Mouse (Mus musculus): ENCODE results near the gene Cbx4.
A peak's percentile ranks its signal among the peaks of the same experiment; 100 is the strongest.

The Cbx4 gene

DNA sequence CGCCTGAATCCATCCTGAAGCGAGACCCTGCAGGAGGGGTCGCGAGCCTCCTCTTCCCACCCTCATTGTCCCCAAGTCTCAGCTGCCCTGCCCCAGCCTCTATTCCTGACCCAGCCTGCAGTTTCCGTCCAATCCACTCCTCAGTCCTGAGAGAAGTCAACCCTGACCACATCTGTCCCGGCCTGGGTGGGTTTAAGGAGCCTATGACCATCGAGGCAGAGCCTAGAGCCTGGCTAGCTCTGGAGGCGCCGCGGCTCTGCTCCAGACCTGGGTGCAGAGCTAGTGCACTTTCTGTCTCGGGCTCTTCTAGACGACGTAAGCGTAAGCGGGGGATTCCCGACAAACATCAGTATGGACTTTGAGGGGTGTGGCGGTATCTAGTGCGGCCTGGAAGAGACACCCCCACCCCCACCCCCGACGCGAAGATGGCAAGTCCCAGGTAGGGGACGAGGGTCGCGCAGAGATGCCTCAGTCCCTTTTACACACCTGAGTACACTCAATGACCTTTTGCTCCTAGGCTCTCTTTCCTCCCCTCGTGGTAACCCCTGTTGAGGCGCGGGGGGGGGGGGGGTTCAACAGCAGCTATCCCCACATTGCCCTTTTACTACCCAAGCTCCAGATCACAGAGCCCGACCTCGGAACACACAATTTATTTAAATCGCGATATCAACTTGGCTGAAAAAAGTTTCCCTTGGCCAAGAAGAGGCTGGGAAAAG, 44.1 kb downstream of the Cbx4 start:
- no peak for DNase-seq (ENCODE audit: inconsistent ontology term)

DNA sequence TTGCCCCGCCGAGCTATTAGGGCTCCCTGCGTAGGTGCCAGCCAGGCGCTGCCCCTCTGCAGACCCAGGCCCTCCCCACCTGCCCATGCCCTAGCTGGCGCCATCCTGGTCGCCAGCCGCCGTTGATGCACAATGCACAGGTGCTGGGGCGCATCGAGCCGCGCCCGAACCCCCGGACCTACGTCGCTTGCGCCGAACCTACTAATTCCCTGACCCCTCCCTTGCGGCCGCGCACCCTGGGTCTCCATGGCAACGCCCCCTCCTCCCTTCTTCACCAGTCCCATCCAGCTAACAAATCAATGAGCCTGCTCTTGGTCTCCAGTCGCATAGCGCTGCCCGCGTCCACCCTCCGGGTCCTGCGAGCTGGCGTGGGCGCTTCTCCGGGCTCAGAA, 44.7 kb downstream of the Cbx4 start:
- DNase-seq (ENCODE audit: inconsistent ontology term) = peak; percentile 74

DNA sequence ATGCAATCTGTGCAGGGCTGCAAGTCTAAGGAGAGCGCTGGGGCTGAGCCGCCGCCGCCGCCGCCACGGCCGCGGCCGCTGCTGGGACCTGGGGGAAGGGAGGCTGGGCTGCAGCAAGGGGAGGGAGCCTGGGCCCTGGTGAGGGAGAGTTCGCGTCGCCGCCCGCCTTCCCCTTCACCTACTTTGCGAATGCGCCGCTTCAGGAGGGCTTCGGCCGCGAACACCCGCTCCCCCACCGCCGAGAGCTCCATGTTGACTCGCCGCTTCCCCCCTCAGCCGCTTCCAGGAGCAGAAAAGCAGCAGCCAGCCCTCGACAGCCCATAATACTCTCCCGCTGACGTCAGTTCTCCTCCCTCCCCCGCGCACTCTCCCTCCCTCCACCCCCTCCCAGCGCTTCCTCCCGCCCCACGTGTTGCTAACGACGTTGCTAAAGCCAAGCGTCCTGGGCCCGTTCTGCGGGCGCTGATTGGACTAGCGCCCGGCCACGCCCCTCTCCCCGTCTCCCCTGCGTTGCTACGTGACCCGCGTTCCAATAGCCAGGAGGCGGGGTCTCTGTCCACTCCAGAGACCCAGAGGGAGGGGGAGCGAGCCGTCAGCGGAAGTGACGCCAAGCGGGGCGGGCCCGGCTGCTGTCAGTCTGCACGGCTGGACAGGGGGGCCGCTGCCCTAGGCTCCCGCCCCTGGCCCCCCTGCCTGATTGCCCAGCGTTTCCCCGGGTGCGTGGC, 45.3 kb downstream of the Cbx4 start, which contains the start of gene Cbx8:
Cbx8 (minus strand) TSS at position 370 of the 725 bp plus-strand sequence.
- peak; percentile 100 for DNase-seq (ENCODE audit: inconsistent ontology term)

DNA sequence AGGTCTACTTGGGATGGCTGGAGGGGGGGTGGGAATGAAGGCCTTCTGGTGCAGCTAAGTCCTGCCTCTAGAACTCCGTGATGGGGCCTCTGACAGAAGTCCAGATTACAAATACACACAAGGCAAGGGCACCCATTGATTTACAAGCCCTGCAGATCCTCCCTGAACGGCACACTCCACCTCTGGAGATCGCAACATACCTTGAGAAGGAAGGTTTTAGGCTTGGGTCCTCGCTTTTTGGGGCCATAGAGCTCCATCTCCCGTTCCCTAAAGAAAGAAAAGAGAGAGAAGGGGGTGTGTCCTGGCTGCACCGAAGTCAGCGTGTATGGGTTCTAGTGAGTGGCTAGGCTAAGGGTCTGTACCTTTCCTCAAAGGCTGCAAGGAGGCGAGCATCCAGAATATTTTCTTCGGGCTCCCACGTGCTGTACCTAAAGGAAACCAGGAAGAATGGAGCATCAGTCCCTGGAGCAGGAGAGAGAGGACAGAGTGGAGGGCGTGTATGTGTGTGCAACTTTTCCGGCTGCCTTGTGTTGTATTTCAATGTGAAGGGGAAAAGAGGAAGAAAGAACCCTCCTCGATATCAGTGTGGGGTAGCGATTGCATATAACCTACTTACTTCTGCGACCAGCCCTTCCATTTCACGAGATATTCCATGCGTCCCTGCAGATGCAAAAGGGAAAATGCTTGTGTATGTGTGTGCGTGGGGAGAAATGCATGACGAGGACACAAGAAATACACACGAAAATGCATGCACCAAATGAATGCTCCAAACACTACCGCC, 46.1 kb downstream of the Cbx4 start:
- DNase-seq (ENCODE audit: inconsistent ontology term) = no peak

DNA sequence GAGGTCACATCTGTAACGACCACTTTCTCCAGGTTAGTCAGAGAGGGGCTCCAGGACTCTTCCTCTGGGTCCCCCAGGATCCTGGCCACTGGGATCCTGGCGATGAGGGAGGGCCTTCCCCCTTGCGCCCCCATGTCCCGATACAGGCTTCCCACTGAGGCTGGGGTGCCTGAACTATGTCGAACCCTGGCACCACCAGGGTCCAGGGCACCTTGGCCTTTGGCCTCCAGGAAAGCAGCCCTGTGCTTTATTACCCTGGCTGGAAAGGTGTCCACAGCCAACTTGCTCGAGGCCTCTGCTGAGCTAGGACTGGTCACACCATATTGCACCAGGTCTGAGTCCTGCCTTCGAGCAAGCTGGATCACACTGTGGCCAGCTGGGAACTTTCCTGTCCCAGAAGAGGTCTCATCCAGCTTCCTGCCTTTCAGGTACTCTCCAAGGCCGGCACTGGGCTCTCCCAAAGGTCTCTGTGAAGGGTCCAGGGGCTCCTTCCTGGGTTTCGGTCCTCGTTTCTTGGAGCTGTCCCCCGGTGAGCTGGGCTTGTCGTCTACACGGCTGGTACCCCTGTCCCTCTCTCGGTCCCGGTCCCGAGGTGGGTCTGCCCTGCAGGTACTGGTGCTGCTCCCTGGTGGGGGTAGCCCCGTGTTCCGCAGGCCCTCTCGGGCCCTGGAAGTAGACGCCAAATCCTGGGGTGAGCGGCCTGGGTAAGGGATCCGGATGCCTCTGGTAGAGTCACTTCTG, 47.1 kb downstream of the Cbx4 start:
- no peak for DNase-seq (ENCODE audit: inconsistent ontology term)

DNA sequence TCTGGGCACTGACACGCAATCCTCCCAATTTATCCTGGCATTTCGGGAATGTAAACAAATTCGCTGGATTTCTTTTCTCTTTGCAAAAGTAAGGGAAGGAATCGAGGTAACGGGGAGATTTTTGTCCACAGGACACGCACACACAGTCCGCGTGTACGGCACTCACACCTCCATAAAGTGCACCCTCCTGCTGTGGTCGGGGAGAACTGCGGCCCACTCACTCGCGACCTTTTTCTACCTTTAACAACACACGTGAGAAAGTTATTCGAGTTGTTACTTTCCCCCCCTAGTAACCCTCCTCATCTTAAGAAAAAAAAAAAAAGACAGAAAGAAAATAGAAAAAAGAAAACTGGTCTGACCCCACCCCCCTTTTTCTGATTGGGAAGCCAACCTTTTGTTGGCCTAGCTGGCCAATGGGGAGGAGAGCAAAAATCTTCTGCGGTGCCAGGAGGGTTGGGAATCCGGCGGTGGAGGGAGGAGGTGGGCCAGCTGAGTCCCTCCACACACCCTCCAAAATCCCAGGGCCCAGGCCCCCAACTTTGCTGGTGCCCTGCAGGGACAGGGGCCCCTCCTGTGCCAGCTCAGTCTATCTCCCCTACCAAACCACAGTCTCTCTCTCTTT, 48.1 kb downstream of the Cbx4 start:
- DNase-seq (ENCODE audit: inconsistent ontology term) = peak; percentile 58

DNA sequence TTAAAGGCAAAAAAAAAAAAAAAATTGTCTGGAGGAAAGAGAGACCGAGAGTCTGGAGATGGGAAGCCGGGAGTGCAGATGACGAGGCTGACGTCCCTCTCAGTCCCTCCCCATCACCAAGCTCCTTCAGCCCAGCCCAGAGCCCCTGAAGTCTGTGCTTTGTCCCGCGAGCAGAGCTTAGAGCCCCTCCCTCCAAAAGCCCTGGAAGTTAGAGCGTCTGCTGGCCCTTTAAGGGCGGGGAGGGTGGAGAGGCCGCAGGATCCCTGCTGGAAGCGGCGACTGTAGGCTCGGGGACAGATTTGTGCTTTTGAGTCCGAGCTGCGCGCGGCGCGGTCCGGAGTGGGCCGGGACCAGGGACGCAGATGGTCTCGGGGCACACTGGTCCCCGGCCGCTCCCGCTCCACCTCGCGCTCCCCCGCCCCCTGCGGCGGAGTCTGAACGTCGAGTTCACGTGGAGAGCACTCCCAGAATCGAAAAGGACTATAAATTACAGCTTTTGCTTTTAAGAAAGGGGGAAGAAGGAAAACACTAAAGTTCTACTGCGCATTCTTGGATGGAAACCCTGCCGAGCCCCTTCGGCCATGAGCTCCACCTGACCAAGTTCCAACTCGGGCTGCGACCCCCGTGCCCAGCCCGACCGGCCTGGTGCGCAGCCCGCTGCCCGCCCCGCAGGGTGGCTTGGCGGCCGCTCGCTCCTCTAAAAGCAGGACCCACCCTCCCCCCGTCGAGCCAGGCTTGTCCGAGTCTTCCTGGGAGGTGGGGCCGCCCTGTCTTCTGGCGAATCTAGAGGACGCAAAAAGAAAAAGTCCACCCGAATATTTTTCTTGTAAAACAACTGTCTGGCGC, 48.9 kb downstream of the Cbx4 start:
- no peak for DNase-seq (ENCODE audit: inconsistent ontology term)

DNA sequence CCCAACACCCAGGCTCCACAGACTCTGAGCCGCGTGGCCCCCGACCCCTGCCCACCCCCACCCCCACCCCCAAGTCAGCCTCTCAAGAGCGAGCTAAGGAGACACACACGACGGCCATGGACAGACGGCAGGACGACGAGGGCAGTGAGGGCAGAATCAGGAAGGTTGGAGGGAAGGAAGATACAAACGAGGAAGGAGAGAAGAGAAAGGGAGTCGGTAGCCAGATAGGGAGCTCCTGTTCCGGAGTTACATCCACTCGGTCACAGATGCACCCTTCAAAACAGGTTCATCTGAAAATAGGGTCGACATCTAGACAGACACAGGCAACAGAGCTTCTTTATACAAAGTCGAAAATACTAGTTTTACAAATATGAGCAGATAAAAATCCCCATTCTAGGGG, 49.6 kb downstream of the Cbx4 start:
- DNase-seq (ENCODE audit: inconsistent ontology term) = no peak

DNA sequence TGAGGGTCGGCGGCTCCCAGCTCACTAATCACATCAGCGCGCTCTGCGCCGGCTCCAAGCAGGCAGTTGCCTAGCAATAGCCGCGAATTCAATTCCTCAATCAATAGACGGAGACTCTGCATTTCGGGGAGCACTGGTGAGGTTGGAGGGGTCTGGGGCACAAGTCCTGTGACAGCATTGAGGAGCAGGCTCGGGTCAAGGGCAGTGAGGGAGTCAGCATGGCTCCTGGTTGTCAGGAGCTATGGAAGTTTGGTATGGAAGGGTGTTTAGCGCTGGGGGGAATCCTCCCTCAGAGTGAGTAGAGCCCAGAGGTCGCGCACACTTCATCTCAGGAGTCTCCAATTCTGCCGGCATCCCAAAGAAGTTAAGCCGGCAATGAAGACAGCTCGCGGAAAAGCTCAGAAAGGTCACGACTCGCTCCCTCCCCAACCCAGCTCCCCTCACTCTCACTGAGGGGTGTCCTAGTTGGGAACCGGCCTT, 50.3 kb downstream of the Cbx4 start:
- no peak for DNase-seq (ENCODE audit: inconsistent ontology term)

DNA sequence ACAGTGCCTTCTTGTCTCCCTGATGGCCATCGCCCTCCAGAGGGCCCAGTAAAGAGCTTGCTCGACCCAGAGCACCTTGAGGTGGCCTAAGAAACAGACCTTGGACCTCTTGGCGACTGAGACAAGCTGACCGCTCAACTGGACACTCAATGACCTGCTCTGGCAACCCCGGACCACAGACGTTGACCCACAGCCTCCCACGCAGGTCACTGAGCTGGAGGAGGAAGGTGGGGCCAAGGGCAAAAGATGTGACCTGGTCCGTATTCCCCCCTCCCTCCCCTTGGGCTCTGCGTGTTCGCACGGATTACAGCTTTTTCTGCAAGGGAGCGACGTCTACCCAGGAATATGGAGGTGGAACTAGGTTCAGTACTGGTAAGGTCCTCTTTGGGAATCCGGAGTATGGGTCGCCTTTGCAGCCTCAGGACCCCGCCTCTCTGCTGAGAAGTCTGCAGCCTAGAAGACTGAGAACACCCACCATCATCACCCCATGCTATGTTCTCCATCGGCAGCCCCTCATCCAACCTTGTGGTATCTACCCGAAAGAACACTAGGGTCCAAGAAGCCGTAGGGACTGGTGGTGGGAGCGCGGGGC, 50.8 kb downstream of the Cbx4 start:
- no peak for DNase-seq (ENCODE audit: inconsistent ontology term)

DNA sequence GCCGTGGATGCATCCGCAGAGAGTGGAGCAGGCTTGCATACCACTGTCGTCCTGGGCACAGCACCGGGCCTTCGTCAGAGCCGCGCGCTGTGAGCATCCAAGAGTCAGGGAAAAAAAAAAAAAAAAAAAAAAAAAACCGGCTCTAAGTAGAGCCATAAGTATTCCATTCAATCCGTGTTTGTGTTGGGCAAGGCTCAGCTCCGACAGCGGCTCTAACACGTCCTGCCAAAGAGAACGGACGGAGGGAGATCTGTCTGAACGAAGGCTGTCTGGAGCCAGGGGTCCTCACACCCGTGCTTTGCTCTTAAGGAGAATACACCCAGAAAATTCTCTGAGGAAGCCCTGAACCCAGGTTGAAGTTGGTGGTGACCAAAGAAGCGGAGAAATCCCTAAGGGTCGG, 51.4 kb downstream of the Cbx4 start:
- no peak for DNase-seq (ENCODE audit: inconsistent ontology term)

DNA sequence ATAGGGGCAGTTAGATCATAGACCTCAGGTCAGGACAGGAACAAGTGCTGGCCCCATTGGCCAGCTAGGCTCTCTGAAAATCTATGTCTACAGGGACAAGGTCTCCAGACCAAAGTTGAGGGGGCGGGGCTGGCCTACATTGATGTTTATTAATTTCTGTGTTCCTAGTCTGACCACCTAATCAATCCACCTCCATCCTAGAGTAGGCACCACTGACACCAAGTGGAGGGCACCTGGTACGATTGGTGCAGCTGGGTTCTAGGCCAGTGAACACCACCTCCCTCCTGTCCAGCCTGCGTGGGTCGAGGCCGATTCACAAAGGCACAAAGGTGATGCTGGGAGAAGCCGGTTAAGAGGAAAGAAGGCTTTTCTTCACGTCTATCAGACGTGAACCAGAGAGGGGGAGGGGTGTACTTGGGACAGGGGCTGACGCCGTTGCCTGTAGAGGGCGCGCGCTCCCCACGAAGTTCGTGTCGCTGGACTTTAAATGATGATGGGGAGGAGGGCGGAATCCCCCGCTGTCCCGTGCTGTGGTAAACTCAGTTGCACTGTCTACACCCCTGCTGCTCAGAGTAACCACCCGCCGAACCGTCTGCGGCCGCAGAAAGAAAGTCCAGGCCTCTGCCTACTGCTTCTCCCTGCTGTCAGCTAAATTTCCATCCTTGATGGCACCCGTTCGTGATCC, 52.0 kb downstream of the Cbx4 start:
- DNase-seq (ENCODE audit: inconsistent ontology term) = peak; percentile 81
